Mouse (Mus musculus) bone marrow, adult 2 months (tissue): ENCODE measurements around the gene Asgr2.

Source experiments
- CTCF ChIP-seq: fragments of 200-500 bp; IDR thresholded peaks from 2 replicates; pipeline ENCODE4 v1.5.1; 2011; ENCODE audit warnings: low read length, control low read depth; ENCODE audit not compliant: control insufficient read depth, insufficient read depth
- POLR2A ChIP-seq: fragments of 200-500 bp; IDR thresholded peaks from 2 replicates; pipeline ENCODE4 v1.6.1; 2011; ENCODE audit warnings: low read depth, mild to moderate bottlenecking, control low read depth, low read length, borderline replicate concordance; ENCODE audit not compliant: control insufficient read depth

GRCm38 (mm10) chr11:70079175-70079574, 13.3 kb upstream of the Asgr2 start:
- TF ChIP-seq CTCF, result no peak
- TF ChIP-seq POLR2A, result no peak
